Mouse (Mus musculus) large intestine, adult 2 months (tissue): ENCODE measurements around the gene Tmem208. TPM values are rescaled to one million over a fixed set of nuclear protein-coding genes. Genes with fewer than 3 reads are reported as not detected.
A peak's percentile ranks its signal among the peaks of the same experiment; 100 is the strongest.

ENCODE experiments used
- DNase-seq: peaks from one replicate; pipeline ENCODE4 v3.0.0-alpha.2; 2012; ENCODE audit warnings: low read depth, low spot score
- WGBS: fragments of 180-500 bp; shearing (Covaris S2); methylation state at CpG from one replicate; pipeline ENCODE4 v1.1.7; 2018; 5-methylcytosine and 5-hydroxymethylcytosine counted together
- polyA plus RNA-seq: library from polyadenylated mRNA; depleted of rRNA; stranded (reverse); fragments of >200 nt; gene quantifications from 2 replicates; pipeline ENCODE4 v1.2.3, GENCODE M21; 2012

Gene Tmem208
- polyA plus RNA-seq, 1 experiment = 134 TPM

GRCm38 (mm10) chr8:105347428-105348221 lies 21.5 kb downstream of the Tmem208 start, which contains the start of gene Fhod1:
Fhod1 (minus strand) TSS chr8:105347953.
- peak; percentile 83 for DNase-seq
- under 1% methylated on average over 53 of the region's 53 CpGs for WGBS

- no peak for DNase-seq
- under 1% methylated on average over 34 of the region's 34 CpGs for WGBS
Observed at GRCm38 (mm10) chr8:105348450-105349095, 22.4 kb downstream of the Tmem208 start, which contains the start of gene Slc9a5. Slc9a5 (plus strand) TSS chr8:105348843.

GRCm38 (mm10) chr8:105349096-105349771 lies 23.1 kb downstream of the Tmem208 start:
- no peak for DNase-seq
- 3% methylated on average over 42 of the region's 48 CpGs for WGBS

- 77% methylated on average over 7 of the region's 7 CpGs for WGBS
- DNase-seq = no peak
Observed at GRCm38 (mm10) chr8:105350186-105350585, 24.0 kb downstream of the Tmem208 start.

- DNase-seq = no peak
- 70% methylated on average over 8 of the region's 8 CpGs for WGBS
Observed at GRCm38 (mm10) chr8:105353583-105354135, 27.5 kb downstream of the Tmem208 start.

GRCm38 (mm10) chr8:105354549-105354948 lies 28.4 kb downstream of the Tmem208 start:
- DNase-seq = no peak
- 49% methylated on average over 4 of the region's 4 CpGs for WGBS

- no peak for DNase-seq
- 68% methylated on average over 26 of the region's 26 CpGs for WGBS
Observed at GRCm38 (mm10) chr8:105355179-105356024, 29.2 kb downstream of the Tmem208 start.

GRCm38 (mm10) chr8:105356681-105357080 lies 30.5 kb downstream of the Tmem208 start:
- DNase-seq = no peak
- WGBS = 90% methylated on average over 14 of the region's 14 CpGs

- DNase-seq = no peak
- WGBS = 64% methylated on average over 15 of the region's 15 CpGs
Observed at GRCm38 (mm10) chr8:105359208-105359607, 33.1 kb downstream of the Tmem208 start.

- 61% methylated on average over 4 of the region's 4 CpGs for WGBS
- no peak for DNase-seq
Observed at GRCm38 (mm10) chr8:105359646-105360045, 33.5 kb downstream of the Tmem208 start.

GRCm38 (mm10) chr8:105361751-105362702 lies 35.9 kb downstream of the Tmem208 start:
- 61% methylated on average over 12 of the region's 12 CpGs for WGBS

GRCm38 (mm10) chr8:105367107-105367506 lies 41.0 kb downstream of the Tmem208 start:
- DNase-seq = no peak
- WGBS = 68% methylated on average over 2 of the region's 2 CpGs

More at GRCm38 (mm10) chr8:105361751-105362702, 35.9 kb downstream of the Tmem208 start:
- DNase-seq = no peak

GRCm38 (mm10) chr8:105372473-105372872 lies 46.3 kb downstream of the Tmem208 start:
- WGBS = 80% methylated on average over 9 of the region's 9 CpGs
- DNase-seq = no peak

GRCm38 (mm10) chr8:105373032-105373431 lies 46.9 kb downstream of the Tmem208 start, which contains the start of gene Plekhg4:
Plekhg4 (plus strand) TSS chr8:105373274.
- WGBS = 56% methylated on average over 2 of the region's 2 CpGs
- DNase-seq = no peak

GRCm38 (mm10) chr8:105374513-105374966 lies 48.4 kb downstream of the Tmem208 start:
- WGBS = 37% methylated on average over 33 of the region's 33 CpGs
- no peak for DNase-seq

GRCm38 (mm10) chr8:105378673-105379072 lies 52.5 kb downstream of the Tmem208 start:
- DNase-seq = no peak

GRCm38 (mm10) chr8:105380308-105380707 lies 54.2 kb downstream of the Tmem208 start:
- no peak for DNase-seq
- WGBS = 80% methylated on average over 12 of the region's 12 CpGs

More at GRCm38 (mm10) chr8:105378673-105379072, 52.5 kb downstream of the Tmem208 start:
- 17% methylated on average over 19 of the region's 19 CpGs for WGBS

GRCm38 (mm10) chr8:105384070-105384469 lies 57.9 kb downstream of the Tmem208 start:
- DNase-seq = no peak
- WGBS = 99% methylated on average over 2 of the region's 2 CpGs
